Mouse (Mus musculus) lung, adult 2 months (tissue): Measurements from ENCODE around the gene Fabp1. TPM values are rescaled to one million over a fixed set of nuclear protein-coding genes. Genes with fewer than 3 reads are reported as not detected.

ENCODE experiments used
- DNase-seq: peaks from one replicate; pipeline ENCODE4 v3.0.0; 2022
- H3K4me1 ChIP-seq: fragments of 200-500 bp; 2 replicates; pipeline ENCODE4 v1.6.1; 2011; ENCODE audit warnings: low read length; ENCODE audit not compliant: control insufficient read depth, insufficient read depth
- H3K4me3 ChIP-seq: fragments of 200-500 bp; replicated peaks from 2 replicates; pipeline ENCODE3; 2011; ENCODE audit warnings: low read depth, mild to moderate bottlenecking, control low read depth, low read length; ENCODE audit errors: extremely low read depth
- CTCF ChIP-seq: fragments of 200-500 bp; IDR thresholded peaks from 2 replicates; pipeline ENCODE4 v1.5.1; 2011; ENCODE audit warnings: mild to moderate bottlenecking, low read length, control low read depth; ENCODE audit not compliant: insufficient read depth
- POLR2A ChIP-seq: fragments of 200-500 bp; IDR thresholded peaks from 2 replicates; pipeline ENCODE4 v1.6.1; 2011; ENCODE audit warnings: low read depth, mild to moderate bottlenecking, control low read depth, low read length, borderline replicate concordance; ENCODE audit errors: extremely low read depth
- WGBS: fragments of 180-500 bp; shearing (Covaris S2); methylation state at CpG from one replicate; pipeline ENCODE4 v1.1.7; 2018; 5-methylcytosine and 5-hydroxymethylcytosine counted together
- polyA plus RNA-seq: library from polyadenylated mRNA; depleted of rRNA; stranded (reverse); fragments of >200 nt; gene quantifications from 2 replicates; pipeline ENCODE4 v1.2.3, GENCODE M21; 2012; rRNA removed

Gene Fabp1
- 4.7 and 12.7 TPM in 2 replicates for polyA plus RNA-seq

DNA sequence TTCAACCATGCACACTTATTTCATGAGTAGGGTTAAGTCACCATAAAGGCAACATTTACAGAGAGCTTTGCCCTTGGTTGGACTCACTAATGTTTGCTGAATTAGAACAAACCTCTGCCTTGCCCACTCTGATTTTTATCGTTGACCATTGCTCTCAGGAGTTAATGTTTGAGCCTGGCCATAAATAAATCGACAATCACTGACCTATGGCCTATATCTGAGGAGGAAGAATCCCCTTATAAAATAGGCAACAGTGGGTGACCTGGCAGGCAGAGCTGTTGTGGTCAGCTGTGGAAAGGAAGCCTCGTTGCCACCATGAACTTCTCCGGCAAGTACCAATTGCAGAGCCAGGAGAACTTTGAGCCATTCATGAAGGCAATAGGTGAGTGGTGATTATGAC is at the start of gene Fabp1:
Gene Fabp1 (plus strand): TSS at position 216 of the 400 bp plus-strand sequence.
- no peaks in the 10 kb centered on the region for H3K4me1 ChIP-seq
- TF ChIP-seq POLR2A: no peak
- no peak for TF ChIP-seq CTCF
- no peak for DNase-seq
- H3K4me3 ChIP-seq: no peak within 1 kb of the TSS
- 72% methylated on average over 4 of the region's 4 CpGs for WGBS

DNA sequence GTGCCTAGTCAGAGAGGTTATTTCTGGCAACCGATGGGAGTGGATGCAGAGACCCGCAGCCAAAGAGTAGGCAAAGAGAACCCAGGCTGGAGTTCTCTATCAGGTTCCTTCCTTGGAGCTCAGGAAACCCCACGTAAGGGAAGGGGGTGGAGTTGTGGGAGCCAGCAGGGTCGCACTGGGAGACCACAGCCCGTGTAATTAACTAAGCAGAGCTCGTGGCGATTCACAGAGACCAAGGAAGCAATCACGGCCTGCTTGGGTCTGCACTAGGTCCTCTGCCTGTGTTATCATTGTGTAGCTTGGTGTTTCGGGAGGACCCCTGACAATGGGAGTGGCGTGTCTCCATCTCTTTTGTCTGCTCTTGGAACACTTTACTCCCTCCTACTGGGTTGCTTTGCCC is 48.5 kb upstream of the Fabp1 start:
- TF ChIP-seq POLR2A: no peak
- TF ChIP-seq CTCF: no peak
- H3K4me1 ChIP-seq: no peaks in the 10 kb centered on the region
- 62% methylated on average over 10 of the region's 10 CpGs for WGBS
- no peak for DNase-seq
- H3K4me3 ChIP-seq: no peak overlapping the region

DNA sequence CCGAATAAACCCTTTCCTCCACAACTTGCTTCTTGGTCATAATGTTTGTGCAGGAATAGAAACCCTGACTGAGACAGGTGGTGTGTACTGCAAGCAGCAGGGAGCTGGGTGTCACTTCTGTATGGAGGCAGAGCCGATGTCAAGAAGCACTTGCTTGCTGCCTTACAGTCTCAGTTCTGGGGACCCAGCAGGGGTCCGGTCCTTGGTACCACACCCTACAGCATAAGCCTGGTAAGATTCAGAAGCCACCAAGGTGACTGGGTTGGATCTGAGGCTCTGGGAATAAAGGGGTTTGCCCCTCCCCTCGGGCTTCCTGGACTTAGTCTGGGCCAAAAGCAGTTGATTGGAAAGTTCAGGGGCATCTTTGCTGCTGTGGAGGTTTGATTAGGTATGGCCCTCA is 46.1 kb upstream of the Fabp1 start:
- DNase-seq: no peak
- WGBS: 78% methylated on average over 4 of the region's 4 CpGs
- Histone ChIP-seq H3K4me3 (no peak overlapping the region), H3K4me1 (no peaks in the 10 kb centered on the region)
- no peak for TF ChIP-seq CTCF

DNA sequence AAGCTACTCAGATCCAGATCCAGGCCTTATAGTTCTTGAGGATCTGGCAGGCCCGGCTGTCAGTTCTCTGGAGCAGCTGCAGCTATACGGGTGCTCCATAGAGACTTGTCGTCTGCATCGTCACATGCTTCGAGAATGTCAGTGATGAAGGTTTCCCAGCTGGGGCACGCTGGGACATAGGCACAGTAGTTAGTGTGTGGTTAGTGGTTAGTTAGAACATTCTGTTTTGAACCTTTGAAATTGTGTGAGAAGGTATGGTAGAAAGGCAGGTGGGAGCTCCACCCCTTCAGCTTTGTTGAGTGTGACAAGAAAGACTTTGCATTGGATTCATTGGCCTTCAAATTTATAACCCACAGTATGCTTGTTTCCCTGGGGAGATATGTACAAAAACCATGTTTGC is 44.8 kb upstream of the Fabp1 start:
- WGBS: 84% methylated on average over 6 of the region's 6 CpGs
- Histone ChIP-seq H3K4me3 (no peak overlapping the region), H3K4me1 (no peaks in the 10 kb centered on the region)
- TF ChIP-seq POLR2A (no peak), CTCF (no peak)
- no peak for DNase-seq

DNA sequence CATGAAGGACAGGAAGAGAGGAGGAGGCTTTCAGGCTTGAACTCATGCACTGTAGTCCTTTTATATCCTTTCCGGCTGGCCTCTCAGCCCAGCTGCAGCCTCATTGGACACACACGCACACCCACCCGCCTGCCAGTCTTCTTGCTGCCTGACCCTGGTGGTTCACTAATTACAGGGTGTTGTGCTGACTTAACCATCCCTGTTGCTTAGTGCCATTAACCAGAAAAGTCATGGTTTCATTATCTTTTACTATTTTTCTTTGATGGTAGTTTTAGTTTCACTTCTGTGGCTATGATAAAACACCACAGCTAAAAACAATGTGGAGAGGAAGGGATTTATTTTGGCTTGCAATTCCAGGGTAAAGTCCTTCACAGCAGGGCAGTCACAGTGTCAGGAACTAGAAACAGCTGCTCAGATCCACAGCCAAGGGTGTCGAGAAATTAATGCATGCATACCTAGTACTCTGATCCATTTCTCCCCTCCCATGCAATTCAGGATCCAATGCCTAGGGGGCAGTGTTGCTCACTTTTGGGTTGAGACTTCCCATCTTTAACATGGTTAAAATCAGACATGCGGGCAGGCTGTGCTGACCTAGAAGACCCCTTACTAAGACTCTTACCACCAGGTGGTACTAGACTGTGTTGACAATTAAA is 42.8 kb upstream of the Fabp1 start:
- TF ChIP-seq CTCF (0 out of 2 replicates have a peak, but pooled peaks have one; percentile 16), POLR2A (no peak)
- Histone ChIP-seq H3K4me3 (no peak overlapping the region), H3K4me1 (no peaks in the 10 kb centered on the region)
- no peak for DNase-seq
- 70% methylated on average over 5 of the region's 5 CpGs for WGBS

DNA sequence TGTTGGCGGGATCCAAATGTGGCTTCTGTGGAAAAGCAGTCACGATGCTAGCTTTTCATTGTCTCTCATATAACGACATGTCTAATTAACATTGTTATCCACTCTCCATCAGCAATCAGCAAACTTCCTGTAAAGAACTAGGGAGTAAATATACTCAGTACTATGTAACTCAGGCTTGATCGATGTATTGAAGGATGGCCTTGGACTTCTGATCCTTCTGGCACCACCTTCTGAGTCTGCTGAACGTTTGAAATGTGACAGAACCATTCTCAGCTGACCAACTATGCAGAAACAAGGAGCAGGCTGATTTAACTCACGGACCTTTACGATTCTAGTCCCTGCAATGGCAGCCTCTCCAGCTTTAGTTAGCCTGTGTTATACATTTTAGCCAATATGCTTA is 38.3 kb upstream of the Fabp1 start:
- no peaks in the 10 kb centered on the region for H3K4me1 ChIP-seq
- DNase-seq: no peak
- H3K4me3 ChIP-seq: no peak overlapping the region
- WGBS: 64% methylated on average over 7 of the region's 7 CpGs
- TF ChIP-seq POLR2A (no peak), CTCF (no peak)

DNA sequence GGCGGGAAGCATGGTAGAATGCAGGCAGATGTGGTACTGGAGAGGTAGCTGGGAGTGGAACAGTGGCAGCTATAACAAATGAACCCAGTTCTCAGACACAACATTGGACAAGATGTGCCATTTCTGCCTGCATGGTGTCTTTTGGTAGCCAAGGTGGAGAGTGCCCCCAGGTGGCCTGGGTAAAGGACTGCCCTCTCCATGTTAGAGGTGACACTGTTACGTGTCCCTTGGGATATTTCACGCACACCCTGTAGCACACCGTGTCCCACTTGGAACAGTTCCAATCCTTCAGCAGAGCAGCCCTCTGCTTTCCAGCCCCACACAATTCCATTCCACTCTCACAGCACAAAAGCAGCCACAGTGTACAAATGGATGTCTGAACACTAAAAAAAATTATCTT is 37.4 kb upstream of the Fabp1 start:
- WGBS: 49% methylated on average over 4 of the region's 4 CpGs
- no peaks in the 10 kb centered on the region for H3K4me1 ChIP-seq
- no peak for DNase-seq
- H3K4me3 ChIP-seq: no peak overlapping the region
- TF ChIP-seq POLR2A (no peak), CTCF (peak; percentile 37; the same call in 1 of the 2 replicates)

DNA sequence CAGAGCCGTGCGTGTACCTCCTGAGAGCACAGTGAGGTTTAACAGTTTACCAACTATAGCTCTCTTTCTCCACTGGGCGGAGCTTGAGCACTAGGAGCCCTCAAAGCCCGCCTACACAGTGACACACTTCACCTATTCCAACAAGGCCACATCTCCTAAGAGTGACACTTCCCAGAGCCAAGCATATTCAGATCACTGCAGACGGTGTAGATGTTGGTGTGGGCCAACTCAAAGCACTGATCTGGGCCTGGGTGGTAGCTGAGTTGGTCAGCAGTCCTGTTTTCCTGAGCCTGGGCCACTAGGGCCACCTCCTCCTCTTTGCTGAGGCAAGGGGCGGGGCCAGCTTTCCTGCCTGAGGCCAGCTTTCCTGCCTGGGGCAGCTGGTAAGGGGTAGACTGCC is 35.2 kb upstream of the Fabp1 start:
- Histone ChIP-seq H3K4me1 (no peaks in the 10 kb centered on the region), H3K4me3 (no peak overlapping the region)
- 32% methylated on average over 6 of the region's 6 CpGs for WGBS
- TF ChIP-seq CTCF (no peak), POLR2A (no peak)
- peak; percentile 12 for DNase-seq

DNA sequence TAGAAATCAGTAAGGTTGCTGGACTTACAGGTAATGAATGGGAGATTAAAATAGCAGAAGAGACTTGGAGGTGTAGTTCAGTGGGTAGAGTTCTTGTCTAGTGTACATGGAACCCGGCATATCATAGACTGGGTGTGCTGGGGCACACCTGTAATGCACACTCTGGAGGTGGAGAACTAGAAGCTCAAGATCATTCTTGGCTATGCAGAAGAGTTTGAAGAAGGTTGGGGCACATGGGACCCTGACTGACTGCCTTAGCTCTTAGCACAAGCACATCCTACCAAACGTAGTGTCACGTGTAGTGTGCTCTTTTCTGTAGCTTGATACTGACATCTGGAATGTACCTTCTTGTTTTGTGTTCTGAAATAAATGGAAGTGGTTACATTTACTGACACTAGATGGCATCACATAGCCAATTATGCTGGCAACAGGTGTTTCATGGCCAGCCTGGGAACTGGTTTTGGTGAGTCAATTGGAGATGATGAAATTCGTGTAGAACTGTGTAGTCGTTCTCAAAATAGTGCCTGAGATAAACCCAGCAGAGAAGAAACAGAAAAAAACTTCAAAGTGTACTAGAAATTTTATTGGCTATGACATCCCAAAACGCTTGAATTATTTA is 33.0 kb upstream of the Fabp1 start:
- H3K4me1 ChIP-seq: no peaks in the 10 kb centered on the region
- H3K4me3 ChIP-seq: no peak overlapping the region
- DNase-seq: no peak
- WGBS: 29% methylated on average over 6 of the region's 6 CpGs
- TF ChIP-seq CTCF: no peak

DNA sequence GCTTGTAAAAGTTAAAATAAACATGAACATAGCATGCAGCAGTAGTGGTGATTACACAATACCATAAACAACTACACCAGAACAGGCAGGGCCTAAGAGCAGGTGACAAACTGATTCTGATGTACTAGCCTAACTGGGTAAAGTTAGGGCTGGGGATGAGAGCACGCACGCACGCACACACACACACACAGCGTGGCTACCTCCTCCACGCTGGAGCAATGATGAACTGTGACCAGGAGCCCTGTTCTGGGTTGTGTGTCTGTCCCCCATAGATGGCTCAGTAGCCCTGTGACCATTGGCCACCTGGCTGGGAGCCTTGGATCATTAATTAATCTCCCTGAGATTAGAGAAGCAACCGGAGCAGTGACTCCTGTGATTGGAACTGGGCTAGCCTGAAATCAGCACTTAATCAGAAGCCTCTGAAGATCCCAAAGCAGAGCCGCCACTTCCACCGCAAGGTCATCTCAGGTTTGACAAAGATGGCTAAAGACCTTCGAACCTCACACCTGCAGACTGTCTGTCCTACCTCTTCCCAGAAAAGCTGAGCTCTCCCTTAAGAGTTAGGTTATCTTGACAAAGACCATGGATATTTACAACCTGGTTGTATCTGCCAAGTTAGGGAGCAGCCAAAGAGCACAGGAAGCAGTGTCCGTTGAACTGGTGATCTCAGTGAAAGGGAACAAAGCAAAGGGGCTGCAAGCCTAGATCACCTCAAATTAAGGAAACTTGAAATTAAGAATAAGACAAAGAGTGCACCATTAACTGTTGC is 26.6 kb upstream of the Fabp1 start:
- 89% methylated on average over 10 of the region's 10 CpGs for WGBS
- no peak for TF ChIP-seq POLR2A
- no peak for TF ChIP-seq CTCF
- Histone ChIP-seq H3K4me3 (no peak overlapping the region), H3K4me1 (no peaks in the 10 kb centered on the region)
- DNase-seq: no peak
